Mouse (Mus musculus): ENCODE measurements around the gene Cpox.

The Cpox gene

GRCm38 (mm10) chr16:58702329-58702932, 32.3 kb downstream of the Cpox start:
- no peak for DNase-seq

GRCm38 (mm10) chr16:58703382-58704124, 33.5 kb downstream of the Cpox start:
- DNase-seq, result no peak

- DNase-seq, result no peak
Measured at GRCm38 (mm10) chr16:58704999-58705398, 34.9 kb downstream of the Cpox start.

DNA sequence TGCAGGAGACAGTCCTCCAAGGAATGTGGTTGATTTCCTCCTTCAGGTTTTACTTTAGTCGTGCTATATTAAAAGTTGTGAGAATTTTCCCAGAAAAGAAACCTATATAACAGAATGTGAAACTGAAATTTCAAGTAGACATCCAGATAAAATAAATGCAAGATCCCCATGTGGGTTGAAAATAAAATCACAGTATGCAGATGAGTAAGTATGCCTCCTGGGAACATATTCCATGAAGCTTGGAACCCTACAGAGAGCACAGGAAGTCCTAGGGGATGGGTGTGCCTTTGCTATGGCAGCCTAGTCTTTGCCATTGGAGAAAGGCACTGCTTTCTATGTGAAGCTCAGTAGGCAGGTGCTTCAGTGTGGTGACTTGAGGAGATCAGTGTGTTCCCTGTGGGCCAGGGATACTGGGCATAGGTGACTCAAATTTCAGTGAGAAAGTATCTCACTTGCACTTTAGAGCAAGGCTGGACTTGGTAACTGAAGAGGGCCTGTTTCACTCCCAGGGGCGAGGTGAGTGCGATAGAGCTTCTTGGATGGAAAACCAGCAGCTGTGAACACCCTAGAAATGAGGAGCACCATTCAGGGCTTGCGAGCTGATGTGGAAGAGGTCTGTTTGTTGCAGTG, 37.3 kb downstream of the Cpox start:
- no peak for DNase-seq

DNA sequence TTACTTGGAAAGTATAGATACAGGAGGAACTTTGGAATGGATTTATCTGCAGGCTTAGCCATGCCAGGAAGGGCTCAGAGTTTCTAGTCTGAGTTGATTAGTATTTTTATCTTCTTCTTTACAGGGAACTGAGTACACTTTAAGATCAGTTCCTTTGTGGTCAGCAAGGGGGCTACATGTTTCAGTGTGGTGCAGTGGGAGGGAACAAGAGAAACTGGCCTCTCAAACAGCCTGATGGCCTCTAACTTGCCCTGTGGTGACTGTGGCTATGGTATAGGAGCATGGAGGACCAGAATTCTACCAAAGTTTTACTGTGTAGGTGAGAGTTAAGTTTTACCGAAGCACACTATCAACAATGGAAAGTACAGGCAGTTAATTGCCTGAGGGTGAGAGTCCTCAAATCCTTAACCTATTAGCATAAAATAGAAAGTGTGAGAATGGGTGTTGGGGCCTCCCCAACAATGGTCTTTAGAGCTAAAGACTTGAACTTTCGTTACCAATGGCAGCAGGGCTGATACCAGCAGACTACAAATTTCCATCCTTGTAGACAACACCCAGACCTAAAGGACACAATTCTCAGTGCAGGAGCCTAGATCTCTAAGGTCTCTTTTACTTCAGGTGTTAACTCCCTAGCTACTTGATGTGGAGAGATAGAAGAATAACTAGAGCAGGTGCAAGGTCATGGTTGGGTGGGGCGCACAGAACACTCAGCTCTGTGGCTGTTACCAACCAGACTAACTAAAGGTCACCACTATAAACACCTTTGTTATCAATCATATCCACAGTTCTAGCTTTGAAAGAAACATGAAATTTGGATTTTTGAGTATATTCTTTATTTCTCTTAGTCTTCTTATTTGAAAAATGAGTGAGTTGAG, 38.7 kb downstream of the Cpox start:
- DNase-seq, result no peak

DNA sequence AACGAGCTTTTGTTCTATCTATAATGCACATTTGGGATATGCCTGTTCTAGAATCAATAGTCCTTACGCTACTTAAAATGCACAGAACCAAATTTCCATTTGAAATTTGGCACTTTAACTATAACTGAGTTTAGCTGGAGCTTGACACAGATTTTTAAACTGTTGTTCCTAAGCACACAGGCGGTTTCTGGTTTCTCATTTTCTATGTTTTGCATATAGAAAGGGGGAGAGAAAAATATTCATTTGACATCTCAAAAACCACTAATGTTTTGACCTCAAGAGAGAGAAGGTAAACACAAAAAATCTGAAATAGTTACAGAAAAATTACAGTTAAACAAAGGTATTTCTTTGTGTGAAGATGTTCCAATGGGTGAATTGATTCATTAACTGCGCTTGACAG, 39.4 kb downstream of the Cpox start:
- no peak for DNase-seq

- DNase-seq, result no peak
Measured at GRCm38 (mm10) chr16:58712221-58712620, 42.1 kb downstream of the Cpox start.

- DNase-seq, result no peak
Measured at GRCm38 (mm10) chr16:58713128-58713527, 43.0 kb downstream of the Cpox start.

DNA sequence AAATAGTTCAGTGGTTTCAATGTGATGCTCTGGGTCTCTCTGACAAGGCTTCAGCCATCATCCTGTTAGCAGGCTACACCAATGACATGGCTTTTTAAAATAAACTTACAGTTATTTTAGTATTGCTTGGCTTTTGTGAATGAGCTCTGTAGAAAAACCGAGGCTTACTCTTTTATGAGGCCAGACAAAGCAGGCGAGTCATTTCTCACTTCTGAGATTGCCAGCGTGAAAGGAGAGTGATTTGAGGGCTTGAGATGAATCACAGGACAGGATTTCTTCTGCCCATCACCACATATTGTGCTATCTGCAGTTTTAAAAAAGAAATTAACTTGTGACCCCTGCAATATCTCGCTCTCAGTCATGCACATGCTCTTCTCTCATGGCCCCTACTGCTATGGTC, 44.9 kb downstream of the Cpox start:
- DNase-seq, result no peak

DNA sequence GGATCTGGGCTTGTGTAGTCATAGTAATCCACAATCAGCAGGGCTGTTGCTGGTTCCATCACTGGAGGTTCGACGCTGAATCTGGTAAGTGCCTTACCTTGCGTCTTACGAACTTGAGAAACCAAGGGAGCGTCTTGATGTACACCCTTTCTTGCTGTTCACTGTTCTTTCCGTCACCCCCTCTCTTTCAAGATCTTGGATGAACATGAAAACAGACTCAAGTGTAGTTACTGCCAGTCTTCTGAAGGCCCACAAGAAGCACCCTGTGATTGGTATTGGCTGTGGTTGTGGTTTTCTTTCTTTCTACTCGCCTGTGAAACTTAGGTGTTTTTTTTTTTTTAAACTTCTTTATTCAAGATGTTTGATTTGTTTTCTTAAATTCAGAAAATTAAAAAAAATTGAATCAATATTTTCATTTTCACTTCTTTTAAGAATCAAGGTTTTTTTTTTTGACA, 48.6 kb downstream of the Cpox start, which contains the start of gene Gpr15:
Gpr15 (minus strand) TSS at position 405 of the 455 bp plus-strand sequence.
- DNase-seq, result no peak

- no peak for DNase-seq
Measured at GRCm38 (mm10) chr16:58722292-58722691, 52.2 kb downstream of the Cpox start.

DNA sequence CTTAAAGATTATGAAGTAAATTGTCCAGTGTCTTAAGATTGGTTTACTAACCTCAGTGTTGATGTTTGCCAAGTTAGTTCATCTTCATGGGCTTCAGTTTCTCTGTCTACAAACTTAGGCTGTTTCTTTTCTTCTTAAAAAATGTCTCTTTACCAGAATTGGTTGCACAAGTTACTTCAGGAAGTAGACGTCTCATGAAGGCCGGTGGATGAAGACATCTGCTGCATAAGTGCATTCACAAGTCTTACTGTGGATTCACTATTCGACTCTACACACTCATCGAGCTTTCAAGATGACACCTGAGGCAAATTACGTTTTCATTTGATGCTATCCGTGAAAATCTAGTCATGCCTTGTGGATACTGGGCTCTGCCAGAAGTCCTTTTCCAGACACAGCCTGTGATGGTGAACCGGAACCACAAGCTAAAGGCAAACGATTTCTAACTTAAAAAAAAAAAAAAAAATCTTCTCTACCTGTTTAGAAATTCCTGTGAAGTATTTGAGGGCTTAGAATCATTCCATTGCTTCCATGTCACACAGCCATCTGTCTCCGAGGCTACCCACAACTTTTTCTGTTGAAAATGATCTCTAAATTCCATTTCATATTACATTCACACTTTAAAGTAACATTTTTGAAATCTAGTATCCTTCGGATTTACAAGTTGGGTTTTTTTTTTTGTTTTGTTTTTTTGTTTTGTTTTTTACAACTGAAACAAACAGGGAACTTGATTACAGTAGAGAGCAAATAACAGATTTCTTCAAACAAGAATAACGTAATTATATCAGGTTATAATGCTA, 56.8 kb downstream of the Cpox start:
- no peak for DNase-seq

GRCm38 (mm10) chr16:58727477-58728131, 57.5 kb downstream of the Cpox start, which contains the start of gene Cldnd1:
Gene Cldnd1, plus strand, starts transcription at chr16:58727910.
- DNase-seq, result peak; percentile 96

GRCm38 (mm10) chr16:58728176-58728671, 58.1 kb downstream of the Cpox start:
- no peak for DNase-seq

DNA sequence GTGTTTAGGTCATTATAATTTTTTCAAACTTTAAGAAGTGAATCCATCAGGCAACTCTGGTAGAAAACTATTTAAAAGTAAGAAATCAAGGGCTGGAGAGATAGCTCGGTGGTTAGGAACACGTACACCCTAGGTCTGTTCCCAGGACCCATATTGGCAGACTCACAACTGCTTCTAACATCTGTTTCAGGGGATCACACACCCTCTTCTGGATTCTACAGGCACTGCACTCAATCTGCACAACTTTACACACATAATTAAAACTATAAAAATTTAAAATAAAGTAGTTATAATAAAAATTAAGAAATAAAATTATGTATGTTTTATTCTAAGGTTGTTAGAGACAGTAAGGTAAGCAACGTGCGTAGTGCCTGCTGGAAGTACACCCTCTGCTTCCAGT, 68.1 kb downstream of the Cpox start:
- DNase-seq, result no peak

DNA sequence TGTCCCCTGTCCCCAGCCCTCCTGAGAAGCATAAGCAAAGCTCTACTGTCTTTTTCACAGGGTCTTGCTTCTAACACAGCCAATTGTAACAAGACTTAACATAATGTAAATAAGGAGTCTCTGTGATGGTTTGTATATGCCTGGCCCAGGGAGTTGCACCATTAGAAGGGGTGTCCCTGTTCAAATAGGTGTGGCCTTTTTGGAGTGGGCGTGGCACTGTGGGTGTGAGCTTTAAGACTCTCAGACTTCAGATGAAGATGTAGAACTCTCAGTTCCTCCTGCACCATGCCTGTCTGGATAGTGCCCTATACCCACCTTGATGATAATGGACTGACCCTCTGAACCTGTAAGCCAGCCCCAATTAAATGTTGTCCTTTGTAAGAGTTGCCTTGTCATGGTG, 68.7 kb downstream of the Cpox start:
- no peak for DNase-seq

DNA sequence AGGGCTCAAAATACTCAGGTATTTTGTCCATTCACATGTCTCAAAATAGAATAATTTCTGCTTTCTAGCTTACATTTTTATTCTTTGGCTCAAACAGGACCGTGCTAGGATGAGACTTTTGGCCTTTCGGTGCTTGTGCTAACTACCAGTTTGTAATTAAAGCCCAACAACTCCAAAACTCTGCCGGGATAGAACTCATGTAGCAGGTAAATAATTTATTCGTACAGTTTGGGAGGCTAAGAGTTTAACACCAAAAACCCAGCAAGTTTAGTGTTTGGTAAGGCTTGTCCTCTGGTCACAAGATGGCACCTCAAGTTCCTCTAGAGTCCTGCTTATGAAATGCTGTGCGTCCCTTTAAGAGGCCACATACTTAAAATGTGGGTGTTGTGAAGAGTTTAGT, 70.7 kb downstream of the Cpox start:
- no peak for DNase-seq

DNA sequence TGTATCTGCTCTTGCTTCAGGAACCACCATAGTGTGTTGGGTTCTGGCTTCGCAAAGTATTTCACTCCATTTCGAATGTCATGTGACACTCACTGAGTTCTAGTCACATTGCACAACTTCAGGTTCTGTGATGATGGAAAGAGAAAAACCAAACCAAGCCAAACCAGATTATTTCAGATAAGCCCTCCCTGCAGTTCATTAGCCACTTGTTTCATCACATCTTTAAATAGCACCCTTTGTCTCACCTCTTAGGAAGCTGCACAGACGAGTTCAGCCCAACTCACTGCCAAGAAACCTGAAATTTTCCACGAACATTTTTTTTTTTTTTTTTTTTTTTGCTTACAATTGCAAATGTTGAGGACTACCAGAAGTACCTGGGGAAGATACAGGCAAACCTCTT, 76.6 kb downstream of the Cpox start:
- DNase-seq, result no peak

- no peak for DNase-seq
Measured at GRCm38 (mm10) chr16:58751314-58751713, 81.2 kb downstream of the Cpox start.

- DNase-seq, result no peak
Measured at GRCm38 (mm10) chr16:58756191-58756590, 86.1 kb downstream of the Cpox start.

DNA sequence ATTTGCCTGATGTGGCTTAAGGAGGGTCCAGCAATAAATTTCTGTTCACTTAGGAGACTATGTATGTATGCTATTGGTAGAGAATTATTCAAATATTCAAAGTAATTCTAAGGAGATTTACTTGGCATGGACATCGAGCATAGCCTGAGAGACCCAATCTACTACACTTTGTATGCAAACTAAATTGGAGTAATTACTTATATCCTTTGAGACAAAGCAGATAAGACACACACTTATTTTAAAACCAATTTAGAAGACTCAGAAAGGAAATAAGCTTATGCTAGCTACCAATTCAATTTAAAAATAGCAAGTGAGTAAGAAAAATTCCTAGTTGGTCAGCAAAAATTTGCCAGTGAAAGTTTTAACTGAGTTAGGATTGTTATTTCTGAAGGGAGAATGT, 93.0 kb downstream of the Cpox start, which contains the start of gene Olfr172:
Olfr172 (minus strand) TSS at position 101 of the 400 bp plus-strand sequence.
- DNase-seq, result no peak

All from thymus, postnatal 14 days (tissue).